Mouse (Mus musculus) heart, embryonic 16.5 days (tissue): Measurements from ENCODE around the gene Sestd1. TPM values are rescaled to one million over a fixed set of nuclear protein-coding genes. Genes with fewer than 3 reads are reported as not detected.
A peak's percentile ranks its signal among the peaks of the same experiment; 100 is the strongest.

Experiments used
- ATAC-seq: fragments of 200-750 bp; cut with Nextera tagmentation; replicated peaks from 2 replicates; pipeline ENCODE4 v1.8.0; 2017; ENCODE audit warnings: moderate number of reproducible peaks; ENCODE audit not compliant: insufficient read depth, low FRiP score; ENCODE audit errors: extremely low read depth
- H3K27ac ChIP-seq: fragments of 300-500 bp; sonication (generic); 2 replicates; pipeline ENCODE4 v1.5.1; 2014; ENCODE audit warnings: mild to moderate bottlenecking, low read length, control low read depth, moderate library complexity
- H3K27me3 ChIP-seq: fragments of 300-500 bp; sonication (generic); 2 replicates; pipeline ENCODE4 v1.6.1; 2014; ENCODE audit warnings: low read length, mixed read lengths; ENCODE audit not compliant: control insufficient read depth, insufficient read depth
- H3K36me3 ChIP-seq: fragments of 300-500 bp; sonication (generic); 2 replicates; pipeline ENCODE4 v1.6.1; 2014; ENCODE audit not compliant: control insufficient read depth, insufficient read depth
- H3K4me1 ChIP-seq: fragments of 300-500 bp; sonication (generic); 2 replicates; pipeline ENCODE4 v1.6.1; 2014; ENCODE audit warnings: low read length, mixed read lengths; ENCODE audit not compliant: control insufficient read depth, insufficient read depth
- H3K4me2 ChIP-seq: fragments of 300-500 bp; sonication (generic); 2 replicates; pipeline ENCODE4 v1.6.1; 2014; ENCODE audit warnings: low read depth, mild to moderate bottlenecking, control low read depth, low read length
- H3K4me3 ChIP-seq: fragments of 300-500 bp; sonication (generic); 2 replicates; pipeline ENCODE4 v1.5.1; 2014; ENCODE audit warnings: mild to moderate bottlenecking, control low read depth, low read length
- H3K9ac ChIP-seq: fragments of 300-500 bp; sonication (generic); 2 replicates; pipeline ENCODE4 v1.6.1; 2014; ENCODE audit warnings: low read length, control low read depth
- H3K9me3 ChIP-seq: fragments of 300-500 bp; sonication (generic); replicated peaks from 2 replicates; pipeline ENCODE4 v1.6.1; 2016; ENCODE audit warnings: low read length; ENCODE audit not compliant: control insufficient read depth
- WGBS: fragments of 180-500 bp; shearing (Covaris S2); extraction: QIAGEN DNeasy Blood & Tissue Kit; methylation state at CpG from one replicate; pipeline ENCODE4 v1.1.7; 2014; 5-methylcytosine and 5-hydroxymethylcytosine counted together
- polyA plus RNA-seq: library from polyadenylated mRNA; unstranded; fragments of >200 nt; fragmentation: Nextera tagmentation; extraction: Ambion mirVana; gene quantifications from 2 replicates; pipeline ENCODE4 v1.2.1, GENCODE M21; 2015

Gene Sestd1
- polyA plus RNA-seq, 1 experiment from 2014 or later = 10.3 TPM

DNA sequence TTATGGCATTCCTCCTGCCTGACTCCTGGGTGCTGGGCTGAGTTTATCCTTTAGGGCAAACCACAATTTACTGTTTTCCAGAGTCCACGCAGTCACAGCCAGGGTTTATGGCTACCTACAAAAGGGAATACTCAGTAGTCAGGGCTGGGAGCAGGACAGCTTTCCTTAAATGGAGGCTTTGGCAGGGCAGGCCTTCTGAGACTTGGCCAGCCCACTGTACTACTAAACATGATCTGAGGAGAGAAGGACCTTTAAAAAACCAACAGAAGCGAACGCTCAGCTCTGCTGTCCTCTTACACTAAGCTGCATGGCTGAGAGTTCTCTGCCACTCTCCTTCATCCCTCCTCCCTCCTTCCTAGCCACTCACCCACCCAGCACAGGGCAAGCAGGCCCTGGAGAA is 34.6 kb downstream of the Sestd1 start:
- peak overlapping the region; percentile 64 for H3K27ac ChIP-seq

DNA sequence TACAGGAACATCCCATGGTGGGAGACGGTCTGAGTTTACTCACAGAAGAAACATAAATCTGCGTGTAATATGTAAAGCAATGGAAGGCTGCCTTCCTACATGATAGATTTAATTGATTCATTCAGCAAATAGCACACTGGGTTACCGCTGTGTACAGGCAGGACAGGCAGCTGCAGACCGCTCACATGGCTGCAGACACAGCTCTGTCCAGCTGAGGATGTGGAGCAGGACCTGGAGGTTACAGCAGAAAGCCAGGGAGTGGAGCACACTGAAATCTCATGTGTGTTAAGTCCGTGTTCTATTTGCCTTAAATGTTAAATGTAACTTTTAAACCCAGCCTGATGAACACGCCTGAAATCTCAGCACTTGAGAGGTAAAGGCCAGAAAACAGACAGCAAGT is 38.1 kb downstream of the Sestd1 start:
- Histone ChIP-seq H3K36me3 (peaks cover 5% of the 10 kb centered on the region; the same call in 1 of the 2 replicates), H3K9ac (no peak overlapping the region), H3K4me3 (no peak overlapping the region), H3K4me1 (peaks cover 12% of the 10 kb centered on the region), H3K27ac (no peak overlapping the region), H3K9me3 (no peaks in the 10 kb centered on the region), H3K4me2 (no peak overlapping the region), H3K27me3 (no peaks in the 10 kb centered on the region)
- no peak for ATAC-seq
- WGBS = 87% methylated on average over 6 of the region's 6 CpGs

More for the DNA sequence above, 34.6 kb downstream of the Sestd1 start:
- Histone ChIP-seq H3K4me3 (no peak overlapping the region), H3K4me1 (peaks cover 30% of the 10 kb centered on the region), H3K9ac (peak overlapping the region; percentile 45; the same call in 1 of the 2 replicates), H3K4me2 (no peak overlapping the region), H3K36me3 (peaks cover 5% of the 10 kb centered on the region; the same call in 1 of the 2 replicates), H3K27me3 (no peaks in the 10 kb centered on the region), H3K9me3 (no peaks in the 10 kb centered on the region)
- ATAC-seq = no peak
- WGBS = 64% methylated on average over 3 of the region's 3 CpGs

DNA sequence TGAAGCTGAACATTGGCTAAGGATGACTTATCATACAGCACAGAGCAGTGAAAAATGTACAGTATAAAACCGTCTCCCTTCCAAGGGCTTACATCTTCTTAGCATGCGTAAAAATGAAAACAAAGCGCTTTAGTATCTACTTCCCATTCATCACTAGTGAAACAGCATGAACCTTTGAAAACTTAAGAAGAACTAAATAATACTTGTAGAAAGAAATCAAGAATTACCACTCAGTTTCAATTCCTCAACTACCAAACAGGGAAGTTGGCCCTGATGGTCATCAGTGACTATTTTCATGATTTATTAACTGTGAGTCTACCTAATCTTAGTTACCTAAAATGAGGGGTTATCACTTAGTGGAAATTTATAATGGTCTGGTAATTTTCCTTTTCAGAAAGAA is 41.8 kb downstream of the Sestd1 start:
- no peak overlapping the region for H3K4me2 ChIP-seq
- H3K27me3 ChIP-seq = no peaks in the 10 kb centered on the region
- H3K36me3 ChIP-seq = peaks cover 17% of the 10 kb centered on the region
- no peaks in the 10 kb centered on the region for H3K9me3 ChIP-seq
- no peak overlapping the region for H3K9ac ChIP-seq
- no peak for ATAC-seq
- no peak overlapping the region for H3K4me3 ChIP-seq
- WGBS = 93% methylated on average over 3 of the region's 3 CpGs
- no peak overlapping the region for H3K27ac ChIP-seq
- no peaks in the 10 kb centered on the region for H3K4me1 ChIP-seq

DNA sequence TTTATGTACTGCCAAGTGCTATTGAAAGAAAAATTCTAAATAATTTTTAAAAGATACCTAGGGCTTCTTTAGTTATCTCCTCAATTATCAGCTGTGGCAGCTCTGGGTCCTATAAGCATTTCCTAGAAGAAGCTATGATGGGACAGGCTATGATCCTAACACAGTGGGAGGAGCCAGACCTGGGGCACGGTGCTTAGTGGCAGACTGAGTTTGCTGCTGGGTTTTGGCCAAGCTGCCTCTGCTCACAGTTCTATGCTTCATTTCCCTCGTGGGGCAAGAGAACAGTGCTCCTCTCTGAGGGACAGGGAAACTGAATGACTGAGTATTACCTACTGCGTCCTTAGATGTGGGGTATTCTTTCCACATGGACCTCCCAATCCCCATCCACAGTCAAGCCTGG is 42.3 kb downstream of the Sestd1 start:
- H3K9me3 ChIP-seq = no peaks in the 10 kb centered on the region
- WGBS = 63% methylated on average over 3 of the region's 3 CpGs
- H3K27me3 ChIP-seq = no peaks in the 10 kb centered on the region
- no peak overlapping the region for H3K27ac ChIP-seq
- no peak overlapping the region for H3K4me3 ChIP-seq
- no peak overlapping the region for H3K9ac ChIP-seq
- ATAC-seq = no peak
- H3K36me3 ChIP-seq = peaks cover 22% of the 10 kb centered on the region
- H3K4me1 ChIP-seq = no peaks in the 10 kb centered on the region
- no peak overlapping the region for H3K4me2 ChIP-seq

DNA sequence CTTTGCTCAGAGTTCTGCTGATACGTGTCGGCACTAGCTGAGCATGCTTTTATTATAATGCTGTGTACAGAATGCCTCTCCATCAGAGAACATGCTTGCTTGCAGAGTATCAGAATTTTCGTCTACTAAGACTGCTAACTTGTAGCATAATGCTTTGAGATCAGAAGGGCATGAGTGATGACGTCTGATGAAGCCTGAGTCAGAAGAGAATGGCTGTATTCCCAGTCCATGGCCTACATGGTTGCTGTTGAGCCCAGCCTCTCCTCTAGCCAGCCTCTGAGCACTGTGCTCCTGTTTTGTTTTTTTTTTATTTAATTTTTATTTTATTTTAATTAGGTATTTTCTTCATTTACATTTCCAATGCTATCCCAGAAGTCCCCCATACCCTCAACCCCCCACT is 43.5 kb downstream of the Sestd1 start:
- ATAC-seq = no peak
- Histone ChIP-seq H3K36me3 (peaks cover 33% of the 10 kb centered on the region), H3K27me3 (no peaks in the 10 kb centered on the region), H3K9ac (no peak overlapping the region), H3K4me1 (no peaks in the 10 kb centered on the region), H3K4me2 (no peak overlapping the region), H3K27ac (no peak overlapping the region), H3K4me3 (no peak overlapping the region), H3K9me3 (no peaks in the 10 kb centered on the region)
- WGBS = 74% methylated on average over 4 of the region's 4 CpGs

DNA sequence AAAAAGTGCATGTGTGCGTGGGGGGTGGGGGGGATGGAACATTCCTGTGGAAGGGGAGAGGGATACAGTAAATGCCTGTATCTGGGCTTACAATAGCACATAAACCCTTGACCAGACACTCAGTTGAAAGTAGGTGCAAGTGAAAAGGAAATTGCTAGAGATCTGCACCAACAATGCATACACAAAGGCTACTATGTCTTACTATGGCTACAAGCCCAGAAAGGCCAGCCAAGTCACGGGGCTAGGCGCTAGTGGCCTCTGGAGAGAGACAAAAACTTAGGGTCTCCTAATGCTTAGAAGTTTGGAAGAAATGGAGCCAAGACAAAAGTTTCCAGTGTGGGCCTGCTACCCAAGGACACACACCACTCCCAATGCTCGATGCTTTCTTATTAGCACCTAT is 44.5 kb downstream of the Sestd1 start:
- peaks cover 33% of the 10 kb centered on the region for H3K36me3 ChIP-seq
- no peaks in the 10 kb centered on the region for H3K27me3 ChIP-seq
- no peak for ATAC-seq
- no peaks in the 10 kb centered on the region for H3K4me1 ChIP-seq
- 79% methylated on average over 4 of the region's 4 CpGs for WGBS
- no peaks in the 10 kb centered on the region for H3K9me3 ChIP-seq
- no peak overlapping the region for H3K27ac ChIP-seq
- H3K4me3 ChIP-seq = no peak overlapping the region
- no peak overlapping the region for H3K4me2 ChIP-seq
- H3K9ac ChIP-seq = no peak overlapping the region

DNA sequence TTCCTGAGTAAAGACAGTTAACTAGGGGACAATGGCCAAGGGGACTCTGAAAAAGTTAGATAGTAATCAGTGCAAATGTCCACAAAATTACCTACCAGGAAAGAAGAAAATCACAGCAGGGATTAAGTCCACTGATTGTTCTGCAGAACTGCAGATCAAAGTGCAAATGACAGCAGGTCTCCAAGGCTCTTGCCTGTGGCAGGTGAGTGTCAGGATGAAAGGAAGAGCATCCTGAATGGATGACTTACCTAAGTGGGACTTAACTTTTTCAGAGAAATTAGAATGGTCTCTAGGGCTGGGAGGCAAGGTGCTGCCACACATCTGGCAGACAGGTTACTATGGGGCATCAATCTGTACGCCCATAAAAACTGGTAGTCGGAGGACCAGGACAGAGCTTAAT is 47.8 kb downstream of the Sestd1 start:
- no peak overlapping the region for H3K27ac ChIP-seq
- peaks cover 36% of the 10 kb centered on the region for H3K36me3 ChIP-seq
- H3K4me3 ChIP-seq = no peak overlapping the region
- H3K4me2 ChIP-seq = no peak overlapping the region
- 85% methylated on average over 2 of the region's 2 CpGs for WGBS
- ATAC-seq = no peak
- no peaks in the 10 kb centered on the region for H3K27me3 ChIP-seq
- no peak overlapping the region for H3K9ac ChIP-seq
- no peaks in the 10 kb centered on the region for H3K4me1 ChIP-seq
- H3K9me3 ChIP-seq = no peaks in the 10 kb centered on the region

DNA sequence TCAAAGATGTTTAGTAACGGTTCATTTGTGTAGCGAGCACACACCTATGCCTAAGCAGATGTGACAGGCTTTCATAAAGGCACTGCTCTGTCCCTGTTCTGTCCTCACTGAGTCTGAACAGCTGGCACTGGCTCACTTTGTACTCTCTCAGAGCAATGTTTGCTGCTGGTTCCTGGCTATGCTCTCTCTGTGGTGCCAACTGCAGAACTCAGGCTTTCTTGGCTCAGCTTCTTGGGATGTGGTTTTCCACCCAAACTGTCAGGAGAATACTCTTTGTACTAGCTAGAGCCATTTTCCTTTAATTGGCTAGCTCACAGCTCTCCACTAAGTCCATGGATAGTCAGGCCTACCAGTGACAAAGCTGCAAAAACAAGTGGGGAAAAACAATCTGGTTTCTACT is 59.4 kb downstream of the Sestd1 start:
- Histone ChIP-seq H3K27me3 (no peaks in the 10 kb centered on the region), H3K27ac (no peak overlapping the region), H3K9me3 (no peaks in the 10 kb centered on the region), H3K4me1 (peaks cover 4% of the 10 kb centered on the region), H3K4me3 (no peak overlapping the region), H3K4me2 (no peak overlapping the region), H3K9ac (no peak overlapping the region), H3K36me3 (no peaks in the 10 kb centered on the region)
- no peak for ATAC-seq
- WGBS = 88% methylated on average over 2 of the region's 2 CpGs

DNA sequence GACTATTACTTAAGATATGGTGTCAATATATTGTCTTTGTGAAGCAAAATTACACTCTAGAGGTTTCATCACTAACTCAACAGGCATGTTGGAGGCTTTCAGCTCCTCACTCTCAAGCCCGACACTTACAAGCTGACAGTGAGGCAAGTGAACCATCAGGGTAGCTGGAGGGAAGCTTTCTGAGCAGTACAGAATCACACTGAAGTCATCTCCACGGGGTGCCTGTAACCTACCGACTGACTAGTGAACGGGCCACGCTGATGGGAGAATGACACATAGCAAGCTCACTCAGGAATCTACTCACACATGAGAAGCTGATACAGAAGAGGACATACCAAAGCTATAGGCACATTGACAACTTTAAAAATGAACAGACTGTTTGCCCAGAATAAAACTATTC is 67.5 kb downstream of the Sestd1 start:
- Histone ChIP-seq H3K4me1 (peaks cover 12% of the 10 kb centered on the region), H3K4me3 (no peak overlapping the region), H3K36me3 (no peaks in the 10 kb centered on the region; the same call in 1 of the 2 replicates), H3K9ac (no peak overlapping the region), H3K4me2 (no peak overlapping the region), H3K9me3 (no peaks in the 10 kb centered on the region), H3K27me3 (no peaks in the 10 kb centered on the region), H3K27ac (no peak overlapping the region)
- 45% methylated on average over 5 of the region's 5 CpGs for WGBS
- ATAC-seq = no peak

DNA sequence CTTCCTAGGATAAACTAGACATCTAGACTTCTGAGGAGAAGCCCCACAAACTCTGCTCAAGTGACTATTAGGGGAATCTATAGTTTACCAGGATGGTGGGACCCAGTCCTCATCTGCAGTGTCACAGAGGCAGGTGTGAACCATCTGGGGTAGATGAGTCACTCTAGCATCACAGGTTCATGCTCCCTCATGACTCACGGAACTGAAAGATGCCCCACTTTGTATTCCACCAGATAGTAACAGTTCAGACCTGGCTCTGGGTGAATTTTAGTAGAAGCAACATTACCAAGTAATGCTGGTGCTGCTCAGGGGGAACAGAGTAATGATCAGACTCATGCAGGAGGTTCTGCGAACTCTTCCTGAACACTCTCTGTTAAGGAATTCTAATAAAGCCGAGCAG is 73.4 kb downstream of the Sestd1 start:
- Histone ChIP-seq H3K9ac (no peak overlapping the region), H3K4me3 (no peak overlapping the region), H3K36me3 (no peaks in the 10 kb centered on the region), H3K9me3 (no peaks in the 10 kb centered on the region), H3K27ac (no peak overlapping the region), H3K27me3 (no peaks in the 10 kb centered on the region), H3K4me1 (peaks cover 8% of the 10 kb centered on the region), H3K4me2 (no peak overlapping the region)
- 87% methylated on average over 3 of the region's 3 CpGs for WGBS
- ATAC-seq = no peak
